Mouse (Mus musculus): ENCODE data around the gene Sptbn1. TPM values are rescaled to one million over a fixed set of nuclear protein-coding genes. Genes with fewer than 3 reads are reported as not detected.

Sptbn1 gene
- polyA plus RNA-seq, 1 experiment = 53.4 TPM

GRCm38 (mm10) chr11:30132581-30132980 is 135.4 kb downstream of the Sptbn1 start:
- Histone ChIP-seq H3K4me3 (replicated peaks; ENCODE audit: control insufficient read depth, low read depth, low read length) (no peak overlapping the region), H3K27ac (ENCODE audit: control insufficient read depth, insufficient read depth, low read depth, low read length, poor library complexity) (no peak overlapping the region), H3K4me1 (ENCODE audit: control insufficient read depth, insufficient read depth, low read length) (no peaks in the 10 kb centered on the region)
- WGBS = 78% methylated on average over 6 of the region's 6 CpGs
- TF ChIP-seq CTCF (IDR thresholded peaks at IDR 0.05; ENCODE audit: control insufficient read depth, insufficient read depth, low read length) = no peak
- no peak for TF ChIP-seq POLR2A (IDR thresholded peaks at IDR 0.05; ENCODE audit: borderline replicate concordance, control insufficient read depth, low read depth, low read length)

- 75% methylated on average over 4 of the region's 4 CpGs for WGBS
- Histone ChIP-seq H3K27ac (ENCODE audit: control insufficient read depth, insufficient read depth, low read depth, low read length, poor library complexity) (no peak overlapping the region), H3K4me3 (replicated peaks; ENCODE audit: control insufficient read depth, low read depth, low read length) (no peak overlapping the region), H3K4me1 (ENCODE audit: control insufficient read depth, insufficient read depth, low read length) (no peaks in the 10 kb centered on the region)
- no peak for TF ChIP-seq CTCF (IDR thresholded peaks at IDR 0.05; ENCODE audit: control insufficient read depth, insufficient read depth, low read length)
- no peak for TF ChIP-seq POLR2A (IDR thresholded peaks at IDR 0.05; ENCODE audit: borderline replicate concordance, control insufficient read depth, low read depth, low read length)
These were observed 136.3 kb downstream of the Sptbn1 start for GRCm38 (mm10) chr11:30131640-30132039.

GRCm38 (mm10) chr11:30129339-30129738 is 138.6 kb downstream of the Sptbn1 start:
- WGBS = 11% methylated on average over 7 of the region's 7 CpGs
- H3K27ac ChIP-seq (ENCODE audit: control insufficient read depth, insufficient read depth, low read depth, low read length, poor library complexity) = no peak overlapping the region
- H3K4me1 ChIP-seq (ENCODE audit: control insufficient read depth, insufficient read depth, low read length) = no peaks in the 10 kb centered on the region
- no peak overlapping the region for H3K4me3 ChIP-seq (replicated peaks; ENCODE audit: control insufficient read depth, low read depth, low read length)
- TF ChIP-seq POLR2A (IDR thresholded peaks at IDR 0.05; ENCODE audit: borderline replicate concordance, control insufficient read depth, low read depth, low read length) (no peak), CTCF (IDR thresholded peaks at IDR 0.05; ENCODE audit: control insufficient read depth, insufficient read depth, low read length) (no peak)

GRCm38 (mm10) chr11:30126840-30127239 is 141.1 kb downstream of the Sptbn1 start:
- Histone ChIP-seq H3K4me1 (ENCODE audit: control insufficient read depth, insufficient read depth, low read length) (no peaks in the 10 kb centered on the region), H3K4me3 (replicated peaks; ENCODE audit: control insufficient read depth, low read depth, low read length) (no peak overlapping the region), H3K27ac (ENCODE audit: control insufficient read depth, insufficient read depth, low read depth, low read length, poor library complexity) (no peak overlapping the region)
- no peak for TF ChIP-seq POLR2A (IDR thresholded peaks at IDR 0.05; ENCODE audit: borderline replicate concordance, control insufficient read depth, low read depth, low read length)
- WGBS = 33% methylated on average over 1 of the region's 1 CpGs

GRCm38 (mm10) chr11:30118038-30118437 is 149.9 kb downstream of the Sptbn1 start:
- 97% methylated on average over 4 of the region's 4 CpGs for WGBS
- Histone ChIP-seq H3K4me1 (ENCODE audit: control insufficient read depth, insufficient read depth, low read length) (no peaks in the 10 kb centered on the region), H3K4me3 (replicated peaks; ENCODE audit: control insufficient read depth, low read depth, low read length) (no peak overlapping the region), H3K27ac (ENCODE audit: control insufficient read depth, insufficient read depth, low read depth, low read length, poor library complexity) (no peak overlapping the region)
- TF ChIP-seq CTCF (IDR thresholded peaks at IDR 0.05; ENCODE audit: control insufficient read depth, insufficient read depth, low read length) = no peak
- TF ChIP-seq POLR2A (IDR thresholded peaks at IDR 0.05; ENCODE audit: borderline replicate concordance, control insufficient read depth, low read depth, low read length) = no peak

- no peak overlapping the region for H3K27ac ChIP-seq (ENCODE audit: control insufficient read depth, insufficient read depth, low read depth, low read length, poor library complexity)
- H3K4me3 ChIP-seq (replicated peaks; ENCODE audit: control insufficient read depth, low read depth, low read length) = no peak overlapping the region
- TF ChIP-seq POLR2A (IDR thresholded peaks at IDR 0.05; ENCODE audit: borderline replicate concordance, control insufficient read depth, low read depth, low read length) = no peak
- TF ChIP-seq CTCF (IDR thresholded peaks at IDR 0.05; ENCODE audit: control insufficient read depth, insufficient read depth, low read length) = no peak
- no peaks in the 10 kb centered on the region for H3K4me1 ChIP-seq (ENCODE audit: control insufficient read depth, insufficient read depth, low read length)
- WGBS = 81% methylated on average over 2 of the region's 2 CpGs
These were observed 154.3 kb downstream of the Sptbn1 start for GRCm38 (mm10) chr11:30113631-30114030.

GRCm38 (mm10) chr11:30110634-30111033 is 157.3 kb downstream of the Sptbn1 start:
- H3K27ac ChIP-seq (ENCODE audit: control insufficient read depth, insufficient read depth, low read depth, low read length, poor library complexity) = no peak overlapping the region
- no peak overlapping the region for H3K4me3 ChIP-seq (replicated peaks; ENCODE audit: control insufficient read depth, low read depth, low read length)
- 89% methylated on average over 7 of the region's 7 CpGs for WGBS
- no peaks in the 10 kb centered on the region for H3K4me1 ChIP-seq (ENCODE audit: control insufficient read depth, insufficient read depth, low read length)
- no peak for TF ChIP-seq POLR2A (IDR thresholded peaks at IDR 0.05; ENCODE audit: borderline replicate concordance, control insufficient read depth, low read depth, low read length)
- no peak for TF ChIP-seq CTCF (IDR thresholded peaks at IDR 0.05; ENCODE audit: control insufficient read depth, insufficient read depth, low read length)

- Histone ChIP-seq H3K4me3 (replicated peaks; ENCODE audit: control insufficient read depth, low read depth, low read length) (no peak overlapping the region), H3K4me1 (ENCODE audit: control insufficient read depth, insufficient read depth, low read length) (peaks cover 8% of the 10 kb centered on the region), H3K27ac (ENCODE audit: control insufficient read depth, insufficient read depth, low read depth, low read length, poor library complexity) (no peak overlapping the region)
- 83% methylated on average over 10 of the region's 10 CpGs for WGBS
- TF ChIP-seq POLR2A (IDR thresholded peaks at IDR 0.05; ENCODE audit: borderline replicate concordance, control insufficient read depth, low read depth, low read length) = no peak
- TF ChIP-seq CTCF (IDR thresholded peaks at IDR 0.05; ENCODE audit: control insufficient read depth, insufficient read depth, low read length) = no peak
These were observed 163.8 kb downstream of the Sptbn1 start for GRCm38 (mm10) chr11:30104177-30104576.

- peaks cover 8% of the 10 kb centered on the region for H3K4me1 ChIP-seq (ENCODE audit: control insufficient read depth, insufficient read depth, low read length)
- TF ChIP-seq CTCF (IDR thresholded peaks at IDR 0.05; ENCODE audit: control insufficient read depth, insufficient read depth, low read length) (no peak), POLR2A (IDR thresholded peaks at IDR 0.05; ENCODE audit: borderline replicate concordance, control insufficient read depth, low read depth, low read length) (no peak)
- 60% methylated on average over 2 of the region's 2 CpGs for WGBS
- no peak overlapping the region for H3K27ac ChIP-seq (ENCODE audit: control insufficient read depth, insufficient read depth, low read depth, low read length, poor library complexity)
- no peak overlapping the region for H3K4me3 ChIP-seq (replicated peaks; ENCODE audit: control insufficient read depth, low read depth, low read length)
These were observed 165.4 kb downstream of the Sptbn1 start for GRCm38 (mm10) chr11:30102594-30102993.

All from bone marrow, adult 2 months (tissue).